Comparison of ENCODE assay signal across 8 mouse cellular contexts in genomic region chr7:113765133-113765532, GRCm38 (mm10). TPM values are rescaled to one million over a fixed set of nuclear protein-coding genes. Genes with fewer than 3 reads are reported as not detected.
DNase-seq lines count a peak whose midpoint lies in the region; ATAC-seq lines count a peak whose summit lies in the region.
"Had no signal": no experiment of that assay in that cellular context is flagged by ENCODE, and none has a peak within 500 bp of the region (broad histone marks: within the 10 kb centered on the region; RNA-seq: fewer than 3 reads in every experiment).

No protein-coding gene starts in this region.

- H3K27me3 ChIP-seq in limb, embryonic 12.5 days = peaks cover 57% of the 10 kb centered on the region
- peaks cover 63% of the 10 kb centered on the region for H3K27me3 ChIP-seq in limb, embryonic 10.5 days (ENCODE audit: low read depth, poor library complexity, severe bottlenecking)
- peaks cover 59% of the 10 kb centered on the region for H3K27me3 ChIP-seq in hindbrain, embryonic 13.5 days
- H3K27me3 ChIP-seq in neural tube, embryonic 13.5 days = peaks cover 63% of the 10 kb centered on the region

- no peak overlapping the region for H3K9ac ChIP-seq in limb, embryonic 12.5 days (replicated peaks)
- H3K9ac ChIP-seq in hindbrain, embryonic 13.5 days = no peak overlapping the region; the same call in 1 of the 2 replicates
- H3K9ac ChIP-seq in neural tube, embryonic 13.5 days = no peak overlapping the region
- H3K9ac ChIP-seq: liver, embryonic 13.5 days had no signal

- peaks cover 19% of the 10 kb centered on the region; the same call in 1 of the 2 replicates for H3K4me1 ChIP-seq in limb, embryonic 12.5 days (replicated peaks)
- H3K4me1 ChIP-seq in limb, embryonic 10.5 days = peaks cover 22% of the 10 kb centered on the region
- H3K4me1 ChIP-seq in hindbrain, embryonic 13.5 days (replicated peaks) = peaks cover 35% of the 10 kb centered on the region
- peaks cover 41% of the 10 kb centered on the region for H3K4me1 ChIP-seq in neural tube, embryonic 13.5 days (replicated peaks)
- H3K4me1 ChIP-seq: liver, embryonic 13.5 days had no signal

- no peak overlapping the region for H3K27ac ChIP-seq in limb, embryonic 12.5 days
- H3K27ac ChIP-seq in limb, embryonic 10.5 days = no peak overlapping the region
- H3K27ac ChIP-seq in hindbrain, embryonic 13.5 days = no peak overlapping the region
- no peak overlapping the region for H3K27ac ChIP-seq in neural tube, embryonic 13.5 days (replicated peaks)
- H3K27ac ChIP-seq: liver, embryonic 13.5 days had no signal

- no peak overlapping the region for H3K4me3 ChIP-seq in limb, embryonic 12.5 days (replicated peaks)
- no peak overlapping the region for H3K4me3 ChIP-seq in limb, embryonic 10.5 days
- no peak overlapping the region for H3K4me3 ChIP-seq in hindbrain, embryonic 13.5 days
- H3K4me3 ChIP-seq in neural tube, embryonic 13.5 days = 0 out of 2 replicates have a peak overlapping the region, but pooled peaks have one; percentile 58

- 93% methylated on average over 5 of the region's 5 CpGs for WGBS in limb, embryonic 12.5 days
- WGBS in limb, embryonic 10.5 days = 85% methylated on average over 5 of the region's 5 CpGs
- WGBS in hindbrain, embryonic 13.5 days = 78% methylated on average over 5 of the region's 5 CpGs
- WGBS in neural tube, embryonic 13.5 days = 85% methylated on average over 5 of the region's 5 CpGs

- H3K4me2 ChIP-seq in limb, embryonic 12.5 days = peak overlapping the region; percentile 98
- peak overlapping the region; percentile 96 for H3K4me2 ChIP-seq in hindbrain, embryonic 13.5 days
- H3K4me2 ChIP-seq in neural tube, embryonic 13.5 days = peak overlapping the region; percentile 96

- peak; percentile 9 to 16 for DNase-seq in heart, adult 18-20 months
- DNase-seq in heart, postnatal 4 days = no peak
- DNase-seq in limb, embryonic 10.5 days (ENCODE audit: low spot score) = no peak
- DNase-seq: liver, embryonic 13.5 days had no signal

- ATAC-seq in limb, embryonic 12.5 days (ENCODE audit: insufficient number of reproducible peaks, insufficient read depth, low FRiP score, low TSS enrichment, low read depth) = no peak
- no peak for ATAC-seq in hindbrain, embryonic 13.5 days (ENCODE audit: low FRiP score)
- ATAC-seq in neural tube, embryonic 13.5 days (ENCODE audit: low read depth) = no peak
- ATAC-seq in monocyte, adult 5-6 weeks (replicated peaks; ENCODE audit: insufficient number of reproducible peaks, low FRiP score, low TSS enrichment, poor library complexity, severe bottlenecking) = no peak

- H3K36me3 ChIP-seq in limb, embryonic 12.5 days = no peaks in the 10 kb centered on the region
- H3K36me3 ChIP-seq in limb, embryonic 10.5 days = no peaks in the 10 kb centered on the region
- H3K36me3 ChIP-seq in hindbrain, embryonic 13.5 days = no peaks in the 10 kb centered on the region
- no peaks in the 10 kb centered on the region for H3K36me3 ChIP-seq in neural tube, embryonic 13.5 days
- H3K36me3 ChIP-seq: liver, embryonic 13.5 days had no signal

- H3K9me3 ChIP-seq in limb, embryonic 12.5 days = peaks cover 6% of the 10 kb centered on the region
- no peaks in the 10 kb centered on the region for H3K9me3 ChIP-seq in limb, embryonic 10.5 days (replicated peaks)
- H3K9me3 ChIP-seq in hindbrain, embryonic 13.5 days = no peaks in the 10 kb centered on the region
- peaks cover 7% of the 10 kb centered on the region; the same call in 1 of the 2 replicates for H3K9me3 ChIP-seq in neural tube, embryonic 13.5 days
- H3K9me3 ChIP-seq: liver, embryonic 13.5 days had no signal

RNA-seq across cellular contexts. Expression of gene Spon1, which starts 0.7 kb away (rescaled TPM):
- 10 to 100 TPM; 10.1 to 10.2 TPM for total RNA-seq in heart, adult 18-20 months (2021)
- total RNA-seq in heart, postnatal 4 days (2021) = 10 to 100 TPM; 28.6 to 32.7 TPM
- 4.7 and 4.9 TPM in 2 replicates for polyA plus RNA-seq in limb, embryonic 12.5 days (2016; fragmentation: Nextera tagmentation; extraction: Ambion mirVana)
- polyA plus RNA-seq in limb, embryonic 10.5 days (2016; fragmentation: Nextera tagmentation; extraction: Ambion mirVana) = 3.0 and 3.2 TPM in 2 replicates
- polyA plus RNA-seq in hindbrain, embryonic 13.5 days (2015; fragmentation: Nextera tagmentation; extraction: Ambion mirVana) = 82.8 and 104 TPM in 2 replicates
- polyA plus RNA-seq in neural tube, embryonic 13.5 days (2015; fragmentation: Nextera tagmentation; extraction: Ambion mirVana) = 81.6 and 93.0 TPM in 2 replicates
- total RNA-seq in monocyte, adult 5-6 weeks (2017) = 0.10 to 0.11 TPM in 2 of 3 replicates, not detected in the other

Comparison
In these comparisons a context has a peak if more than half of its experiments do, and no peak if none do; other contexts are left out.
1. DNase-seq: peak in heart, adult 18-20 months (2 of 2); none in heart, postnatal 4 days (single experiment) and limb, embryonic 10.5 days (single experiment).
2. RNA of gene Spon1, which starts 0.7 kb away (polyA plus RNA-seq): 81.6 to 93.0 TPM in neural tube, embryonic 13.5 days and 82.8 to 104 TPM in hindbrain, embryonic 13.5 days; 4.7 to 4.9 TPM in limb, embryonic 12.5 days and 3.0 to 3.2 TPM in limb, embryonic 10.5 days; every median in the first group is over 10 times any median in the second.
3. Peak in every context shown above with its lines, with median percentiles within 50 percentile points of each other: H3K4me2 ChIP-seq.